Comparison of ENCODE assay signal across 9 mouse cellular contexts in genomic region chr11:120571122-120571521, GRCm38 (mm10). TPM values are rescaled to one million over a fixed set of nuclear protein-coding genes. Genes with fewer than 3 reads are reported as not detected.
DNase-seq lines count a peak whose midpoint lies in the region; ATAC-seq and TF ChIP-seq lines count a peak whose summit lies in the region.
"Had no signal": no experiment of that assay in that cellular context is flagged by ENCODE, and none has a peak within 500 bp of the region (broad histone marks: within the 10 kb centered on the region; RNA-seq: fewer than 3 reads in every experiment).

No protein-coding gene starts in this region.

- no peaks in the 10 kb centered on the region for H3K27me3 ChIP-seq in ES-Bruce4 (ENCODE audit: control insufficient read depth, insufficient read depth, low read length, poor library complexity, severe bottlenecking)
- H3K27me3 ChIP-seq in hindbrain, embryonic 12.5 days: no peaks in the 10 kb centered on the region

- DNase-seq in 416B (ENCODE audit: low read depth): peak; percentile 75
- DNase-seq in spleen, postnatal 4 days (ENCODE audit: low spot score in 2 of 2): no peak
- no peak for DNase-seq in layer of hippocampus, postnatal 10 days (ENCODE audit: low spot score in 2 of 2)
- DNase-seq: kidney, postnatal 10 days had no signal

- no peak overlapping the region for H3K4me3 ChIP-seq in ES-Bruce4 (ENCODE audit: low read depth, low read length)
- H3K4me3 ChIP-seq in hindbrain, embryonic 12.5 days: peak overlapping the region; percentile 69; the same call in 1 of the 2 replicates

- no peak for TF ChIP-seq CTCF in ES-Bruce4 (IDR thresholded peaks at IDR 0.05; ENCODE audit: low read depth, low read length)

- H3K9ac ChIP-seq in ES-Bruce4 (ENCODE audit: low read depth, poor library complexity, severe bottlenecking): peak overlapping the region; percentile 79; the same call in 1 of the 2 replicates
- peak overlapping the region; percentile 87; the same call in 1 of the 2 replicates for H3K9ac ChIP-seq in hindbrain, embryonic 12.5 days

- no peak for TF ChIP-seq POLR2A in ES-Bruce4 (IDR thresholded peaks at IDR 0.05; ENCODE audit: insufficient read depth, low read length)

- H3K36me3 ChIP-seq in ES-Bruce4 (ENCODE audit: control insufficient read depth, insufficient read depth, low read length, poor library complexity, severe bottlenecking): peaks cover 44% of the 10 kb centered on the region
- peaks cover 46% of the 10 kb centered on the region for H3K36me3 ChIP-seq in hindbrain, embryonic 12.5 days

- no peak overlapping the region for H3K27ac ChIP-seq in ES-Bruce4 (ENCODE audit: insufficient read depth, low read length)
- no peak overlapping the region for H3K27ac ChIP-seq in hindbrain, embryonic 12.5 days

- ATAC-seq in hindbrain, embryonic 12.5 days (ENCODE audit: low FRiP score): no peak
- peak; percentile 33 for ATAC-seq in megakaryocyte, adult 5-6 weeks (ENCODE audit: poor library complexity, severe bottlenecking)
- ATAC-seq in CD4-positive, CD25-positive, alpha-beta regulatory T cell, adult 4 months: no peak

- no peaks in the 10 kb centered on the region for H3K4me1 ChIP-seq in ES-Bruce4 (ENCODE audit: control insufficient read depth, insufficient read depth, low read length)
- H3K4me1 ChIP-seq in hindbrain, embryonic 12.5 days: peaks cover 22% of the 10 kb centered on the region

- H3K9me3 ChIP-seq in ES-Bruce4 (replicated peaks; ENCODE audit: control insufficient read depth, insufficient read depth, low read length, poor library complexity, severe bottlenecking): no peaks in the 10 kb centered on the region
- no peaks in the 10 kb centered on the region for H3K9me3 ChIP-seq in hindbrain, embryonic 12.5 days (replicated peaks)

- no peak for TF ChIP-seq EP300 in ES-Bruce4 (IDR thresholded peaks at IDR 0.05; ENCODE audit: insufficient read depth, low read depth, low read length)

- 89% methylated on average over 3 of the region's 3 CpGs for WGBS in hindbrain, embryonic 12.5 days

- H3K4me2 ChIP-seq in hindbrain, embryonic 12.5 days (replicated peaks): peak overlapping the region; percentile 86

RNA-seq across cellular contexts. Expression of gene P4hb, which starts 1.9 kb away (rescaled TPM):
- 326 and 338 TPM in 2 replicates for polyA plus RNA-seq in ES-Bruce4 (2011; ENCODE audit: insufficient read depth, insufficient read length, low read depth, missing spikeins)
- polyA plus RNA-seq in hindbrain, embryonic 12.5 days (2016; fragmentation: Nextera tagmentation; extraction: Ambion mirVana): 473 and 486 TPM in 2 replicates
- total RNA-seq in megakaryocyte, adult 5-6 weeks (2015): 301 and 325 TPM in 2 replicates
- total RNA-seq in megakaryocyte, adult 5-6 weeks (2017): 587 and 590 TPM in 2 replicates
- polyA plus RNA-seq in CD4-positive, CD25-positive, alpha-beta regulatory T cell, adult 4 months (2017; shearing (Covaris generic)): 100 to 1,000 TPM; 162 to 169 TPM
- 100 to 1,000 TPM; 153 to 161 TPM for total RNA-seq in layer of hippocampus, postnatal 10 days (2021)

RNA-seq across cellular contexts. Expression of gene Arhgdia, which starts 10.3 kb away (rescaled TPM):
- polyA plus RNA-seq in ES-Bruce4 (2011; ENCODE audit: insufficient read depth, insufficient read length, low read depth, missing spikeins): 269 and 298 TPM in 2 replicates
- 548 TPM in 2 replicates for polyA plus RNA-seq in hindbrain, embryonic 12.5 days (2016; fragmentation: Nextera tagmentation; extraction: Ambion mirVana)
- 506 and 521 TPM in 2 replicates for total RNA-seq in megakaryocyte, adult 5-6 weeks (2015)
- 226 and 275 TPM in 2 replicates for total RNA-seq in megakaryocyte, adult 5-6 weeks (2017)
- polyA plus RNA-seq in CD4-positive, CD25-positive, alpha-beta regulatory T cell, adult 4 months (2017; shearing (Covaris generic)): 100 to 1,000 TPM; 554 to 866 TPM
- total RNA-seq in layer of hippocampus, postnatal 10 days (2021): 100 to 1,000 TPM; 344 to 379 TPM

RNA-seq across cellular contexts. Expression of gene Ppp1r27, which starts 20.2 kb away (rescaled TPM):
- not detected in 2 replicates for polyA plus RNA-seq in ES-Bruce4 (2011; ENCODE audit: insufficient read depth, insufficient read length, low read depth, missing spikeins)
- polyA plus RNA-seq in hindbrain, embryonic 12.5 days (2016; fragmentation: Nextera tagmentation; extraction: Ambion mirVana): not detected in 2 replicates
- total RNA-seq in megakaryocyte, adult 5-6 weeks (2015): not detected in 2 replicates
- total RNA-seq in megakaryocyte, adult 5-6 weeks (2017): not detected in 2 replicates
- polyA plus RNA-seq in CD4-positive, CD25-positive, alpha-beta regulatory T cell, adult 4 months (2017; shearing (Covaris generic)): not detected
- total RNA-seq in layer of hippocampus, postnatal 10 days (2021): not detected
- polyA plus RNA-seq: brain, embryonic 14.5 days had no signal

RNA-seq across cellular contexts. Expression of gene Mcrip1, which starts 21.6 kb away (rescaled TPM):
- 46.4 and 53.4 TPM in 2 replicates for polyA plus RNA-seq in ES-Bruce4 (2011; ENCODE audit: insufficient read depth, insufficient read length, low read depth, missing spikeins)
- 210 and 219 TPM in 2 replicates for polyA plus RNA-seq in hindbrain, embryonic 12.5 days (2016; fragmentation: Nextera tagmentation; extraction: Ambion mirVana)
- 79.7 and 83.0 TPM in 2 replicates for total RNA-seq in megakaryocyte, adult 5-6 weeks (2015)
- total RNA-seq in megakaryocyte, adult 5-6 weeks (2017): 18.3 and 30.5 TPM in 2 replicates
- polyA plus RNA-seq in CD4-positive, CD25-positive, alpha-beta regulatory T cell, adult 4 months (2017; shearing (Covaris generic)): 100 to 1,000 TPM; 114 to 126 TPM
- total RNA-seq in layer of hippocampus, postnatal 10 days (2021): 100 to 1,000 TPM in 1 of 2 experiments, 10 to 100 TPM in 1; 95.4 to 107 TPM

RNA-seq across cellular contexts. Expression of gene Alyref, which starts 27.0 kb away (rescaled TPM):
- 229 and 242 TPM in 2 replicates for polyA plus RNA-seq in ES-Bruce4 (2011; ENCODE audit: insufficient read depth, insufficient read length, low read depth, missing spikeins)
- 539 and 588 TPM in 2 replicates for polyA plus RNA-seq in hindbrain, embryonic 12.5 days (2016; fragmentation: Nextera tagmentation; extraction: Ambion mirVana)
- 143 and 149 TPM in 2 replicates for total RNA-seq in megakaryocyte, adult 5-6 weeks (2015)
- total RNA-seq in megakaryocyte, adult 5-6 weeks (2017): 171 and 196 TPM in 2 replicates
- polyA plus RNA-seq in CD4-positive, CD25-positive, alpha-beta regulatory T cell, adult 4 months (2017; shearing (Covaris generic)): 10 to 100 TPM in 1 of 2 experiments, 1 to 10 TPM in 1; 8.5 to 42.6 TPM
- total RNA-seq in layer of hippocampus, postnatal 10 days (2021): 10 to 100 TPM; 79.8 to 91.3 TPM
